Mouse (Mus musculus): ENCODE data around the gene Zfp526. TPM values are rescaled to one million over a fixed set of nuclear protein-coding genes. Genes with fewer than 3 reads are reported as not detected.
A peak's percentile ranks its signal among the peaks of the same experiment; 100 is the strongest.

The Zfp526 gene
- polyA plus RNA-seq, 1 experiment, result 8.7 TPM

- 4% methylated on average over 7 of the region's 7 CpGs for WGBS
- Histone ChIP-seq H3K4me3 (ENCODE audit: low read depth, low read length) (peak overlapping the region; percentile 88), H3K27ac (ENCODE audit: insufficient read depth, low read depth, low read length) (peak overlapping the region; percentile 59), H3K36me3 (ENCODE audit: control insufficient read depth, insufficient read depth, low read length) (peaks cover 17% of the 10 kb centered on the region), H3K4me1 (ENCODE audit: control insufficient read depth, insufficient read depth, insufficient read length, low read length) (peaks cover 10% of the 10 kb centered on the region), H3K27me3 (ENCODE audit: control insufficient read depth, insufficient read depth, low read length) (no peaks in the 10 kb centered on the region)
- TF ChIP-seq CTCF (IDR thresholded peaks at IDR 0.05; ENCODE audit: extremely low read depth, insufficient read length, insufficient replicate concordance, low read depth, low read length) (no peak), POLR2A (IDR thresholded peaks at IDR 0.05; ENCODE audit: low read depth, low read length) (no peak)
Observed at GRCm38 (mm10) chr7:25268588-25268987, 47.4 kb downstream of the Zfp526 start.

GRCm38 (mm10) chr7:25269029-25269428, 47.8 kb downstream of the Zfp526 start:
- Histone ChIP-seq H3K4me1 (ENCODE audit: control insufficient read depth, insufficient read depth, insufficient read length, low read length) (peaks cover 10% of the 10 kb centered on the region), H3K27me3 (ENCODE audit: control insufficient read depth, insufficient read depth, low read length) (no peaks in the 10 kb centered on the region), H3K4me3 (ENCODE audit: low read depth, low read length) (peak overlapping the region; percentile 88), H3K27ac (ENCODE audit: insufficient read depth, low read depth, low read length) (peak overlapping the region; percentile 59; the same call in 1 of the 2 replicates), H3K36me3 (ENCODE audit: control insufficient read depth, insufficient read depth, low read length) (peaks cover 17% of the 10 kb centered on the region)
- TF ChIP-seq CTCF (IDR thresholded peaks at IDR 0.05; ENCODE audit: extremely low read depth, insufficient read length, insufficient replicate concordance, low read depth, low read length), result no peak
- TF ChIP-seq POLR2A (IDR thresholded peaks at IDR 0.05; ENCODE audit: low read depth, low read length), result no peak
- WGBS, result 16% methylated on average over 4 of the region's 4 CpGs

- no peaks in the 10 kb centered on the region for H3K27me3 ChIP-seq (ENCODE audit: control insufficient read depth, insufficient read depth, low read length)
- WGBS, result 70% methylated on average over 8 of the region's 8 CpGs
- TF ChIP-seq POLR2A (IDR thresholded peaks at IDR 0.05; ENCODE audit: low read depth, low read length), result no peak
- TF ChIP-seq CTCF (IDR thresholded peaks at IDR 0.05; ENCODE audit: extremely low read depth, insufficient read length, insufficient replicate concordance, low read depth, low read length), result no peak
- peak overlapping the region; percentile 59 for H3K27ac ChIP-seq (ENCODE audit: insufficient read depth, low read depth, low read length)
- peaks cover 17% of the 10 kb centered on the region for H3K36me3 ChIP-seq (ENCODE audit: control insufficient read depth, insufficient read depth, low read length)
- H3K4me1 ChIP-seq (ENCODE audit: control insufficient read depth, insufficient read depth, insufficient read length, low read length), result peaks cover 10% of the 10 kb centered on the region
- peak overlapping the region; percentile 13; the same call in 1 of the 2 replicates for H3K4me3 ChIP-seq (ENCODE audit: low read depth, low read length)
Observed at GRCm38 (mm10) chr7:25269545-25270271, 48.5 kb downstream of the Zfp526 start.

GRCm38 (mm10) chr7:25270652-25271633, 49.7 kb downstream of the Zfp526 start:
- TF ChIP-seq CTCF (IDR thresholded peaks at IDR 0.05; ENCODE audit: extremely low read depth, insufficient read length, insufficient replicate concordance, low read depth, low read length), result no peak
- no peak for TF ChIP-seq POLR2A (IDR thresholded peaks at IDR 0.05; ENCODE audit: low read depth, low read length)
- Histone ChIP-seq H3K4me3 (ENCODE audit: low read depth, low read length) (no peak overlapping the region), H3K4me1 (ENCODE audit: control insufficient read depth, insufficient read depth, insufficient read length, low read length) (peaks cover 20% of the 10 kb centered on the region), H3K27me3 (ENCODE audit: control insufficient read depth, insufficient read depth, low read length) (no peaks in the 10 kb centered on the region), H3K36me3 (ENCODE audit: control insufficient read depth, insufficient read depth, low read length) (peaks cover 17% of the 10 kb centered on the region), H3K27ac (ENCODE audit: insufficient read depth, low read depth, low read length) (no peak overlapping the region)
- WGBS, result 93% methylated on average over 35 of the region's 35 CpGs

GRCm38 (mm10) chr7:25271651-25272444, 50.6 kb downstream of the Zfp526 start:
- Histone ChIP-seq H3K4me3 (ENCODE audit: low read depth, low read length) (no peak overlapping the region), H3K36me3 (ENCODE audit: control insufficient read depth, insufficient read depth, low read length) (peaks cover 17% of the 10 kb centered on the region), H3K27ac (ENCODE audit: insufficient read depth, low read depth, low read length) (no peak overlapping the region), H3K27me3 (ENCODE audit: control insufficient read depth, insufficient read depth, low read length) (no peaks in the 10 kb centered on the region), H3K4me1 (ENCODE audit: control insufficient read depth, insufficient read depth, insufficient read length, low read length) (peaks cover 23% of the 10 kb centered on the region)
- no peak for TF ChIP-seq CTCF (IDR thresholded peaks at IDR 0.05; ENCODE audit: extremely low read depth, insufficient read length, insufficient replicate concordance, low read depth, low read length)
- WGBS, result 96% methylated on average over 30 of the region's 30 CpGs

GRCm38 (mm10) chr7:25272445-25273258, 51.4 kb downstream of the Zfp526 start:
- 91% methylated on average over 38 of the region's 38 CpGs for WGBS
- Histone ChIP-seq H3K27me3 (ENCODE audit: control insufficient read depth, insufficient read depth, low read length) (no peaks in the 10 kb centered on the region), H3K4me3 (ENCODE audit: low read depth, low read length) (no peak overlapping the region), H3K4me1 (ENCODE audit: control insufficient read depth, insufficient read depth, insufficient read length, low read length) (peaks cover 24% of the 10 kb centered on the region), H3K27ac (ENCODE audit: insufficient read depth, low read depth, low read length) (no peak overlapping the region), H3K36me3 (ENCODE audit: control insufficient read depth, insufficient read depth, low read length) (peaks cover 17% of the 10 kb centered on the region)
- TF ChIP-seq CTCF (IDR thresholded peaks at IDR 0.05; ENCODE audit: extremely low read depth, insufficient read length, insufficient replicate concordance, low read depth, low read length) (no peak), POLR2A (IDR thresholded peaks at IDR 0.05; ENCODE audit: low read depth, low read length) (no peak)

All from small intestine, adult 2 months (tissue).